Mouse (Mus musculus): ENCODE measurements around the gene Ak4. TPM values are rescaled to one million over a fixed set of nuclear protein-coding genes. Genes with fewer than 3 reads are reported as not detected.

The Ak4 gene
- total RNA-seq, 1 experiment from 2014 or later = 4.3 TPM

- no peak for DNase-seq
These were observed 92.9 kb downstream of the Ak4 start for GRCm38 (mm10) chr4:101511768-101512521.

GRCm38 (mm10) chr4:101513251-101513650, 94.2 kb downstream of the Ak4 start:
- no peak for DNase-seq

- no peak for DNase-seq
These were observed 96.8 kb downstream of the Ak4 start for GRCm38 (mm10) chr4:101515853-101516252.

Other genes starting within 250 kb of the Ak4 start
- 140 and 142 TPM in 2 replicates for gene Jak1, start 154.0 kb upstream of the Ak4 start, total RNA-seq (2021)
- 3.0 and 4.6 TPM in 2 replicates for gene Dnajc6, start 77.4 kb downstream of the Ak4 start, total RNA-seq (2021)
- 57.8 and 81.7 TPM in 2 replicates for gene Leprot, start 228.4 kb downstream of the Ak4 start, total RNA-seq (2021)

All from adrenal gland, postnatal 25 days (tissue).